Mouse (Mus musculus): ENCODE data around the gene Dtnbp1. TPM values are rescaled to one million over a fixed set of nuclear protein-coding genes. Genes with fewer than 3 reads are reported as not detected.

The Dtnbp1 gene
- polyA plus RNA-seq, 1 experiment from 2014 or later = 60.0 TPM

DNA sequence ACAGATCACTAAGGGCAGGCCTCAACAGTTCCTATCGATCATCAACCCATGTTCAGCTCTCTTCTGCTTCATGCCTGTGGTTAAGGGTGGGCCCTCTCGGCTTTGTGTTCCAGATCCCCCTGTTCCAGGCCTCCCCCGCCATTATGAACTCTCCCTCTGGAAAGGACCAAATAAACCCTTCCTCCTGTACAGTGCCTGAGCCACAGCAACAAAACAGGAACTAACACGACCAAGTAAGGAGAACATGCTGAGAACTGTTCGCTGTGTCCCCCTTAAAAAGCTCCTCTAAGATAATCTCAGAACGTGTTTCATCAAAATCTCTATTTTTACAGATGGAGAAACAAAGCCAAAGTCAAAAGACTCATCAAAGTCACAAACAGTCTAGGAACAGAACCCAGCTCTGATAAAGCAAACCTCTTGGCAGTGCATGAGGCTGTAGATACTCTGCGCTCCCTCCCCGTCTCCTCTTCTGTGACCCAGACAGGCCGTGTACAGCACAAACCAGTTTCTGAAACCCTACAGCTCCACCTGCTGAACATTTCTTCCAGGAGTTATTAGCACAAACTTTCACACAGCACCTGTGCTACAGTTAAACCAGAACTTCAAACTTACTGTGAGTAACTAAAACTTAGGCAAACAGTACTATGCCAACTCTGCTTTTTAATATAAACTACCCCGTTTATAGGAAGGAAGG, 49.4 kb downstream of the Dtnbp1 start:
- no peak for ATAC-seq (ENCODE audit: insufficient number of reproducible peaks, insufficient read depth, low FRiP score, low read depth)
- no peaks in the 10 kb centered on the region for H3K4me1 ChIP-seq (ENCODE audit: control insufficient read depth, insufficient read depth, low read length)
- WGBS = 61% methylated on average over 10 of the region's 10 CpGs
- H3K36me3 ChIP-seq (ENCODE audit: control insufficient read depth, insufficient read depth, low read length) = no peaks in the 10 kb centered on the region
- no peaks in the 10 kb centered on the region for H3K9me3 ChIP-seq (ENCODE audit: control insufficient read depth, low read depth, low read length)
- no peaks in the 10 kb centered on the region for H3K27me3 ChIP-seq (ENCODE audit: control insufficient read depth, insufficient read depth, low read length)
- H3K27ac ChIP-seq (ENCODE audit: low read length) = no peak overlapping the region
- no peak overlapping the region for H3K9ac ChIP-seq (replicated peaks; ENCODE audit: low read depth, low read length)
- no peak overlapping the region for H3K4me2 ChIP-seq (replicated peaks; ENCODE audit: low read depth, low read length)
- H3K4me3 ChIP-seq (ENCODE audit: low read depth, low read length) = no peak overlapping the region

DNA sequence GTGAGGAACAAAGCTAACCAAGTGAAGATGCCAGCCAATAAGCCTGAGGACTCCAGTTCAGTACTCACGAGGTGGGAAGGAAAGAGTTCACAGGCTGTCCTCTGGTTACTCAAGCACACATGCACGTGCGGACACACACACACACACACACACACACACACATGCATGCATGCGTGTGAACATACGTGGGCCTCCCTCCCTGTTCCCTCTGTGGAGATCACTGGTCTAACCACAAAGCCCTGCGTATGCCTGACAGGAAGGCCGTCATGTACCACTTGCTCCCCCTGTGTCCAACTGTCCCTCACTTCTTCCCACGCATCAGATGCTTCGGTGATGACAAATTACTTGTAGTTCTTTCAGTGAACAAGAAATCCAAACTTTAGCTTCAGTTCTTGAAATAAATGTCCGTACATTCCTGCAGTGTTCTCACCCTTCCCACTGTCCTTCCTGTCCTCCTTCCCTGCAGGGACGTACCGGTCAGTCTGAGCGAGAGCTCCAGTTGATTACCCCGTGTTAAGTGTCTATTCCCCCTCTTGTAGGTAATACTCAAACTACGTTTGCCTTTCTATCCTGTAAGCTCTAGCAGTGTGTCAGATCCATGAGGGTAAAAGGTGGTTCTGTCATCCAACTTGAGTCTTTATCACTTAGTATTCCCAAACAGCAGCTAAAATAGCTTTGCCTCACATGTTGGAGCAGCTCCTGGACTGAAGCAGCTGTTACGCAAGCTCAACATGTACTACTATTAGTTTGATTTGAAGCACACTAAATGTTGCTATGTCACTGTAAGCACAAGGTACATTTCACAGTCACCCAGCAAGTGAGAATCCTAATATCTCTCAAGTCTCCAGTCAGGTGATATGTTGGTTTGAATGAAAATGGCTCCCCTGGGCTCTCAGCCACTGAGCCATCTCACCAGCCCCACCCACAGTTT, 53.4 kb downstream of the Dtnbp1 start:
- Histone ChIP-seq H3K9ac (replicated peaks; ENCODE audit: low read depth, low read length) (no peak overlapping the region), H3K27ac (ENCODE audit: low read length) (no peak overlapping the region), H3K9me3 (ENCODE audit: control insufficient read depth, low read depth, low read length) (no peaks in the 10 kb centered on the region), H3K27me3 (ENCODE audit: control insufficient read depth, insufficient read depth, low read length) (no peaks in the 10 kb centered on the region), H3K4me3 (ENCODE audit: low read depth, low read length) (no peak overlapping the region), H3K4me2 (replicated peaks; ENCODE audit: low read depth, low read length) (no peak overlapping the region), H3K4me1 (ENCODE audit: control insufficient read depth, insufficient read depth, low read length) (no peaks in the 10 kb centered on the region), H3K36me3 (ENCODE audit: control insufficient read depth, insufficient read depth, low read length) (no peaks in the 10 kb centered on the region)
- no peak for ATAC-seq (ENCODE audit: insufficient number of reproducible peaks, insufficient read depth, low FRiP score, low read depth)
- 90% methylated on average over 16 of the region's 16 CpGs for WGBS

DNA sequence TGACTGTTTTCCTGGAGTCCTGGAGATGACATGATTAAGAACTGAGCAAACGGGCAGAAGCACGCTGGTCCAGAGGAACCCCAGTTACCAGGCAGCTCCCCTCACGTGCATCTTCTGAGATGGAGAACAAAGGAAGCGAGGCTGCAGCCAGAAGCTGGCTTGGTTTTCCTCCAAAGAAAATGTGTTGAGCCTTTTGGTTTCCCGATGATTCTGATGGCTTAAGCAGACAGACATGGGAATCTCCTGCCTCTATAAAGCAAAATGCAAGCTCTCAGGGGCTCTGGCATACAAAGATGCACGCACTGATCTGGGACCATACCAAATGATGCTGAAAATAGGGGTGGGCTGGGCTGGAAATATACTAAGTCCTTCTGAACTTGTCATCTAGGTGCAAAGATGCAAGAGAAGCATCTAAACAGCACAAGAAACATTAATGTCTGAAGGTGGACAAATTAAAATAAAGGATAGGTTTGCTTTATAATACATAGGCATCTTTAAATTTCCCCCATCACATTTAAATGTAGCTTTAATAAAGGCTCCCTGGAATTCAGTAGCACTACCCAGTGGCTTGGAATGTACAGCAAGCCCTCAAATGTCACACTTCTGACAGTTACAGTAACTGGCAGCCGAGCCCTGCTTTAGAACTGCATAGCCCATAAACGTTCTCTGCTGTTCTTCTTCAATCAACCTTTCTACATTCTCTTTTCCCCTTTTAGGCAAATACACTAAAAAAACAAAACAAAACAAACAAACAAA, 54.9 kb downstream of the Dtnbp1 start:
- ATAC-seq (ENCODE audit: insufficient number of reproducible peaks, insufficient read depth, low FRiP score, low read depth) = no peak
- Histone ChIP-seq H3K27ac (ENCODE audit: low read length) (no peak overlapping the region), H3K27me3 (ENCODE audit: control insufficient read depth, insufficient read depth, low read length) (no peaks in the 10 kb centered on the region), H3K4me2 (replicated peaks; ENCODE audit: low read depth, low read length) (no peak overlapping the region), H3K9me3 (ENCODE audit: control insufficient read depth, low read depth, low read length) (no peaks in the 10 kb centered on the region), H3K4me1 (ENCODE audit: control insufficient read depth, insufficient read depth, low read length) (no peaks in the 10 kb centered on the region), H3K4me3 (ENCODE audit: low read depth, low read length) (no peak overlapping the region), H3K36me3 (ENCODE audit: control insufficient read depth, insufficient read depth, low read length) (no peaks in the 10 kb centered on the region), H3K9ac (replicated peaks; ENCODE audit: low read depth, low read length) (no peak overlapping the region)
- 49% methylated on average over 8 of the region's 8 CpGs for WGBS

DNA sequence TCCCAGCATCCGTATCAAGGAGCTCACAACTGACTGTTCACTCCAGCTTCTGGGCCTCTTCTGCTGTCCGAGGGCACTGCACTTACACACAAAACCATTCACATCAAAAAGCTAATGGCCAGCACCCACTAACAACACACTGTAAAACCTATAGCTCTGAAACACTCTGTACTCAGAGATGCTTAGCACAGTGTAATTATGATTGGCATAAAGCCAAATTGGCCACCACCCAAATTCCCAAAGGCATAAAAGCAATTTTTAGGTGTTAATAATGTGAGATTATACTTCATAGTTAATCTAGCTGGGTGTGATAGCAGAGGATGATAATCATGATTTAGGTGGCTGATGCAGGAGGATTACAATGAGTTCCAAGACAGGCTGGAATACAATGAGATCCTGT, 58.3 kb downstream of the Dtnbp1 start:
- WGBS = 65% methylated on average over 2 of the region's 2 CpGs
- Histone ChIP-seq H3K27me3 (ENCODE audit: control insufficient read depth, insufficient read depth, low read length) (no peaks in the 10 kb centered on the region), H3K9ac (replicated peaks; ENCODE audit: low read depth, low read length) (no peak overlapping the region), H3K27ac (ENCODE audit: low read length) (no peak overlapping the region), H3K4me1 (ENCODE audit: control insufficient read depth, insufficient read depth, low read length) (peaks cover 5% of the 10 kb centered on the region; the same call in 1 of the 2 replicates), H3K4me2 (replicated peaks; ENCODE audit: low read depth, low read length) (no peak overlapping the region), H3K4me3 (ENCODE audit: low read depth, low read length) (no peak overlapping the region), H3K36me3 (ENCODE audit: control insufficient read depth, insufficient read depth, low read length) (no peaks in the 10 kb centered on the region), H3K9me3 (ENCODE audit: control insufficient read depth, low read depth, low read length) (no peaks in the 10 kb centered on the region)
- no peak for ATAC-seq (ENCODE audit: insufficient number of reproducible peaks, insufficient read depth, low FRiP score, low read depth)

DNA sequence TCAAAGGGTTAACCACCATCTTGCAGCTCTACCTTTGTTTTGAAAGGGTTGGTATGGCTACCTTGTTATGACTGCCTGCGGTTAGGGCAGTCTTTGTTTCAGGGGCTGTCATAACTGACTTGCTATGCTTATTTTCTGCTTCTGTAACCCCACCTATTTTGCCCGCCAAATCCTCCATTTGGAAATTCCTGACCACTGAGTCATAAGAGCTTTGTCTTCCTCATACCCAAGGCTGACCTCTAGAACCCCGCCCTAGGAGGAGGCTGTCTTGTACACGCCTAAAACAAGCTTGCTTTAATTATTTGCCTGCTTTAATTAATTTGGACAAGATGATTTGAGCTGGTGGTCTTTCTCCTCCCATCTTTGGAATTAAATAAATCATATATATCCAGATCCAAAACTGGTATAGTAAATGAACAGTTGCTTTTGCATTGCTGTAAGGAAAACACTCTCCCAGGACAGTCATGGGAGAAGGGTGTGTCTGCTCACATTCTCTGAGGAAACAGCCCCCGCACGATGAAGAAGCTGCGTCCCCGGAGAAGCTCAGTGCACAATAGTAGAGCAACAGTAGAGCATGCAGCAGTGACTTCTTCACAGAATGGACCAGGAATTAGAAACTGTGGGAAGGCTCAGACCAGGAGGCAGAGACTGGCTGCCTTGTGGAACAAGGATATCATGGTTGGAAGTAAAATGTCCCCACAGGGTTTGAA, 62.5 kb downstream of the Dtnbp1 start:
- Histone ChIP-seq H3K36me3 (ENCODE audit: control insufficient read depth, insufficient read depth, low read length) (no peaks in the 10 kb centered on the region), H3K27ac (ENCODE audit: low read length) (no peak overlapping the region; the same call in 1 of the 2 replicates), H3K4me3 (ENCODE audit: low read depth, low read length) (no peak overlapping the region), H3K27me3 (ENCODE audit: control insufficient read depth, insufficient read depth, low read length) (no peaks in the 10 kb centered on the region), H3K9me3 (ENCODE audit: control insufficient read depth, low read depth, low read length) (no peaks in the 10 kb centered on the region), H3K4me2 (replicated peaks; ENCODE audit: low read depth, low read length) (no peak overlapping the region), H3K4me1 (ENCODE audit: control insufficient read depth, insufficient read depth, low read length) (peaks cover 5% of the 10 kb centered on the region; the same call in 1 of the 2 replicates), H3K9ac (replicated peaks; ENCODE audit: low read depth, low read length) (no peak overlapping the region)
- 65% methylated on average over 8 of the region's 8 CpGs for WGBS
- ATAC-seq (ENCODE audit: insufficient number of reproducible peaks, insufficient read depth, low FRiP score, low read depth) = no peak; the same call in 1 of the 2 replicates

DNA sequence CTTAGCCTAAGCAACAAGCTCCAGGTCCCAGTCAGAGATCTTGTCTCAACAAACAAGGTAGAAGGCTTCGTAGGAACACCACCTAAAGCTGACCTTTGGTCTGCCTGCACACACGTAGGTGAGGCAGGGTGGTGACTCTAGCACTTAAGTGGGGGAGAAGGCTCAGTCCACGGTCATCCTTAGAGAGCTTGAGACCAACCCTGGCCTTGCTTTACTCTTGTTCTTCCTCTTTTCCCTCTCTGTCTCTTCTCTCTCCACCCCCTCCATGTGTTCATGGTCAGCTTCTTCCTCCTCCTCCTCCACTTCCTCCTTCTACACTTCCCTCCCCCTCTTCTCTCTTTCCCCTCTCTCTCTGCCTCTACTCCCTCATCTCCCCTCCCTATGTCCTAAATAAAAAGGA, 64.3 kb downstream of the Dtnbp1 start:
- Histone ChIP-seq H3K27me3 (ENCODE audit: control insufficient read depth, insufficient read depth, low read length) (no peaks in the 10 kb centered on the region), H3K9ac (replicated peaks; ENCODE audit: low read depth, low read length) (no peak overlapping the region)
- no peak for ATAC-seq (ENCODE audit: insufficient number of reproducible peaks, insufficient read depth, low FRiP score, low read depth)

DNA sequence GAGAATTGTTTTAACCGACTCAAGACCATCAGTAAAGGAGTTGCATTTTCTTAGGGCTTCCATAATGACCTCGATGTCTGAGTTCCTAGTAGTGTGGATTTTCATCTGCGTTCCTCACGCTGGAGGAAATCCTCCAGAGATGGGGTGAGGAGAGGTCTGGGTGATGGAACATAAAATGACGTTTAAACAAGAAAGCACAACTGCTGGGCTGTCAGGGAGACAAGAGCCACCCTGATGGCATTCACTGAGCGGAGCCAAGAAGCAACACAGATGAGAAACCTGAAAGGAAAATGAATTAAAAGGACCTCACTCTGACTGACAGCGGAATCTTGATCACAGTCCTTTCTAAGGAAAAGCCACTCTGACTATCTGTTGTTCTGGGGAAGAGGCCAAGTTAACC, 68.4 kb downstream of the Dtnbp1 start:
- ATAC-seq (ENCODE audit: insufficient number of reproducible peaks, insufficient read depth, low FRiP score, low read depth) = no peak
- H3K4me3 ChIP-seq (ENCODE audit: low read depth, low read length) = no peak overlapping the region
- H3K9me3 ChIP-seq (ENCODE audit: control insufficient read depth, low read depth, low read length) = no peaks in the 10 kb centered on the region
- 0 out of 2 replicates have a peak, but pooled peaks cover 3% of the 10 kb centered on the region for H3K4me1 ChIP-seq (ENCODE audit: control insufficient read depth, insufficient read depth, low read length)
- peaks cover 4% of the 10 kb centered on the region; the same call in 1 of the 2 replicates for H3K36me3 ChIP-seq (ENCODE audit: control insufficient read depth, insufficient read depth, low read length)
- 48% methylated on average over 7 of the region's 7 CpGs for WGBS
- H3K4me2 ChIP-seq (replicated peaks; ENCODE audit: low read depth, low read length) = no peak overlapping the region
- no peak overlapping the region for H3K27ac ChIP-seq (ENCODE audit: low read length)
- H3K27me3 ChIP-seq (ENCODE audit: control insufficient read depth, insufficient read depth, low read length) = no peaks in the 10 kb centered on the region
- H3K9ac ChIP-seq (replicated peaks; ENCODE audit: low read depth, low read length) = no peak overlapping the region

More for the DNA sequence above, 64.3 kb downstream of the Dtnbp1 start:
- Histone ChIP-seq H3K4me1 (ENCODE audit: control insufficient read depth, insufficient read depth, low read length) (peaks cover 7% of the 10 kb centered on the region; the same call in 1 of the 2 replicates), H3K27ac (ENCODE audit: low read length) (no peak overlapping the region), H3K4me2 (replicated peaks; ENCODE audit: low read depth, low read length) (no peak overlapping the region), H3K9me3 (ENCODE audit: control insufficient read depth, low read depth, low read length) (no peaks in the 10 kb centered on the region), H3K36me3 (ENCODE audit: control insufficient read depth, insufficient read depth, low read length) (no peaks in the 10 kb centered on the region), H3K4me3 (ENCODE audit: low read depth, low read length) (no peak overlapping the region)
- WGBS = 69% methylated on average over 3 of the region's 3 CpGs

Measured in stomach, embryonic 14.5 days (tissue).